Mouse (Mus musculus): ENCODE results near the gene Usp15. TPM values are rescaled to one million over a fixed set of nuclear protein-coding genes. Genes with fewer than 3 reads are reported as not detected.
"Not testable (repeated sequence)": the region's sequence is repeated elsewhere in the genome, so short reads cannot be mapped to it uniquely, and the experiment has no call there.

Usp15 gene
- 100 to 1,000 TPM; 103 to 109 TPM for total RNA-seq (2021)
- long read RNA-seq, experiment 1, full-length matches to known transcripts = 72 of 89 reads
- long read RNA-seq, experiment 1, partial matches to known transcripts = 5 of 89 reads
- long read RNA-seq, experiment 1, other reads (novel, unspliced or antisense) = 12 of 89 reads
- long read RNA-seq, experiment 2, full-length matches to known transcripts = 52 of 60 reads
- long read RNA-seq, experiment 2, partial matches to known transcripts = 3 of 60 reads
- long read RNA-seq, experiment 2, other reads (novel, unspliced or antisense) = 5 of 60 reads

GRCm38 (mm10) chr10:123196835-123197559 lies at the start of gene Usp15:
TSS of gene Usp15 (minus strand) at chr10:123196995.
- peak; percentile 95 for DNase-seq (ENCODE audit: extremely low spot score in 1 of 2, low spot score in 2 of 2)
- Histone ChIP-seq H3K4me3 (peak within 1 kb of the TSS; percentile 98), H3K27ac (peak within 1 kb of the TSS; percentile 96)
- intact Hi-C loops (cut with DNase I) = no loop called here
- TF ChIP-seq CTCF (IDR thresholded peaks at IDR 0.05) = no peak; the same call in 1 of the 2 replicates

- H3K27ac ChIP-seq = no peak overlapping the region
- intact Hi-C loops (cut with DNase I) = no loop called here
- no peak for TF ChIP-seq CTCF (IDR thresholded peaks at IDR 0.05)
- no peak overlapping the region for H3K4me3 ChIP-seq
- no peak for DNase-seq (ENCODE audit: extremely low spot score in 1 of 2, low spot score in 2 of 2)
Measured at GRCm38 (mm10) chr10:123229420-123229819, 32.6 kb upstream of the Usp15 start.

- Histone ChIP-seq H3K4me3 (no peak overlapping the region), H3K27ac (no peak overlapping the region)
- TF ChIP-seq CTCF (IDR thresholded peaks at IDR 0.05) = no peak
- intact Hi-C loops (cut with DNase I) = no loop called here
- no peak for DNase-seq (ENCODE audit: extremely low spot score in 1 of 2, low spot score in 2 of 2)
Measured at GRCm38 (mm10) chr10:123222785-123223184, 26.0 kb upstream of the Usp15 start.

GRCm38 (mm10) chr10:123209517-123209916 lies 12.7 kb upstream of the Usp15 start:
- H3K27ac ChIP-seq = no peak overlapping the region
- no peak for DNase-seq (ENCODE audit: extremely low spot score in 1 of 2, low spot score in 2 of 2)
- intact Hi-C loops (cut with DNase I) = no loop called here
- H3K4me3 ChIP-seq = no peak overlapping the region
- TF ChIP-seq CTCF (IDR thresholded peaks at IDR 0.05) = no peak

- Histone ChIP-seq H3K27ac (no peak overlapping the region), H3K4me3 (no peak overlapping the region)
- intact Hi-C loops (cut with DNase I) = no loop called here
- no peak for DNase-seq (ENCODE audit: extremely low spot score in 1 of 2, low spot score in 2 of 2)
- TF ChIP-seq CTCF (IDR thresholded peaks at IDR 0.05) = no peak
Measured at GRCm38 (mm10) chr10:123208336-123208735, 11.5 kb upstream of the Usp15 start.

GRCm38 (mm10) chr10:123206074-123206473 lies 9.3 kb upstream of the Usp15 start:
- Histone ChIP-seq H3K4me3 (no peak overlapping the region), H3K27ac (no peak overlapping the region)
- DNase-seq (ENCODE audit: extremely low spot score in 1 of 2, low spot score in 2 of 2) = no peak
- TF ChIP-seq CTCF (IDR thresholded peaks at IDR 0.05) = no peak
- intact Hi-C loops (cut with DNase I) = no loop called here

- H3K4me3 ChIP-seq; H3K27ac ChIP-seq; DNase-seq (ENCODE audit: extremely low spot score in 1 of 2, low spot score in 2 of 2); intact Hi-C loops (cut with DNase I): not testable (repeated sequence)
Measured at GRCm38 (mm10) chr10:123205364-123205763, 8.6 kb upstream of the Usp15 start.

GRCm38 (mm10) chr10:123201981-123202758 lies 5.4 kb upstream of the Usp15 start:
- intact Hi-C loops (cut with DNase I) = no loop called here
- TF ChIP-seq CTCF (IDR thresholded peaks at IDR 0.05) = no peak
- H3K4me3 ChIP-seq = no peak overlapping the region
- peak in 1 of 2 experiments; percentile 48 for DNase-seq (ENCODE audit: extremely low spot score in 1 of 2, low spot score in 2 of 2)
- H3K27ac ChIP-seq = no peak overlapping the region

- TF ChIP-seq CTCF (IDR thresholded peaks at IDR 0.05) = no peak
- intact Hi-C loops (cut with DNase I) = no loop called here
- no peak overlapping the region for H3K4me3 ChIP-seq
- H3K27ac ChIP-seq = no peak overlapping the region
- no peak for DNase-seq (ENCODE audit: extremely low spot score in 1 of 2, low spot score in 2 of 2)
Measured at GRCm38 (mm10) chr10:123201436-123201835, 4.6 kb upstream of the Usp15 start.

- no peak overlapping the region for H3K4me3 ChIP-seq
- no peak overlapping the region for H3K27ac ChIP-seq
- DNase-seq (ENCODE audit: extremely low spot score in 1 of 2, low spot score in 2 of 2) = no peak
- TF ChIP-seq CTCF (IDR thresholded peaks at IDR 0.05) = no peak
- intact Hi-C loops (cut with DNase I) = no loop called here
Measured at GRCm38 (mm10) chr10:123200996-123201395, 4.2 kb upstream of the Usp15 start.

GRCm38 (mm10) chr10:123200320-123200659 lies 3.5 kb upstream of the Usp15 start:
- no peak overlapping the region for H3K4me3 ChIP-seq
- no peak for DNase-seq (ENCODE audit: extremely low spot score in 1 of 2, low spot score in 2 of 2)
- no peak for TF ChIP-seq CTCF (IDR thresholded peaks at IDR 0.05)
- no peak overlapping the region for H3K27ac ChIP-seq
- intact Hi-C loops (cut with DNase I) = no loop called here

Data from left cerebral cortex, adult 2 months (tissue).